Mouse (Mus musculus) brain, embryonic 18.5 days (tissue): ENCODE measurements at regions not wholly inside any gene's neighbourhood (a gene's known extent, or its start where the extent isn't known, plus 50 kb on each side); places are given as distances from the start of the nearest gene placed in this dataset.
A peak's percentile ranks its signal among the peaks of the same experiment; 100 is the strongest.

Experiments used
- DNase-seq: peaks from one replicate; pipeline ENCODE4 v3.0.0-alpha.2; 2012; ENCODE audit warnings: low read depth, low spot score

GRCm38 (mm10) chr2:94248948-94249347 lies 91.2 kb upstream of the Hsd17b12 start:
- no peak for DNase-seq

GRCm38 (mm10) chr2:94246851-94247471 lies 89.2 kb upstream of the Hsd17b12 start:
- DNase-seq = peak; percentile 83

DNA sequence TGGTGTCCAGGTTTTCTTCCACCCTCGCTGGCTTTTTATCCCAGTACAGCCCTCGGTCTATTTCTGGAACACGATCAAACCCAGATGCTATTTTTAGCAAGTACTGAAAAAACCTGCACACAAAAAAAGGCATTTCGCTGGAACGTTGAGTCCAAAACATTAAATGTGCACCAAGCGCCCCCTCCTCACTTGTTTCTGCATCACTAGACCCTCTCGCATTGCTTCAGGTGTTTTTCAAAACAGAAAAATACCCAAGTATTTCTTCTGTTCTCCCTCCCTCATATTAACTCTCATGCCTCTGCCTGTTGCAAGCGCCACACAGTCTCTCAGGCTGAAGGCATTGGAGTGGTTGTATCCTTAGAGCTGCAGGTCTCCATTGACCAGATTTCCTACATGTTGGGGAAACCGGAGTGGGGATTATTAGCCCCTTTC lies 88.4 kb upstream of the Hsd17b12 start:
- DNase-seq = no peak

DNA sequence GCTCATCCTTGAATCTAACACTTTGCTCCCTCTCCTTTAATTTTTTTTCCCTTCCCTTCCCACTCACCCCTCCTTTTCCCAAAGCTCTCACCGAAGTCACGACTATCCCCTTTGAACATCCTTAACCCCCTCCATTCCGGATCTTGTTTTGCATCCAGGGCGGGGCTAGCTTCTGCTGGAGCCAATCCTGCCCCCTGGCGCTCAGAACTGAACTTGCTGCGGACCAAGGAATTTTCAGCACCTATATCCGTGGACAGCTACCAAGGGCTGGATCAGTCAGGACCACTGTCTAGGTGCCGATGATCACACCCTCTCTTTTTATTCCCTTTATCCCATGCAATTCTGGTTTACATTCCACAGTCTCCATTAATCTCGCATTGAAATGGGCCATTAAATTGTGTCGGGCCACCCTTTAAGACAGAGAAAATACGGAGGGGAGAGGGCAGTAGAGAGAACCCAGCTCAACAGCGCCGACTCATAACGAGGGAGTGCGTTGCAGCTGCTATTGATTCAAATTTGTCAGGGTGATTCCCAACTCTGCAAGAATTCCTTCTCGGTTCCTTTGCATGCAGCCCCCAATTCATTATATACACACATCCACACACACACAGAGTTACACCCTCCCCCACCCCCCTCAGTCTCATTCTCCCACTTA lies 87.7 kb upstream of the Hsd17b12 start:
- no peak for DNase-seq

DNA sequence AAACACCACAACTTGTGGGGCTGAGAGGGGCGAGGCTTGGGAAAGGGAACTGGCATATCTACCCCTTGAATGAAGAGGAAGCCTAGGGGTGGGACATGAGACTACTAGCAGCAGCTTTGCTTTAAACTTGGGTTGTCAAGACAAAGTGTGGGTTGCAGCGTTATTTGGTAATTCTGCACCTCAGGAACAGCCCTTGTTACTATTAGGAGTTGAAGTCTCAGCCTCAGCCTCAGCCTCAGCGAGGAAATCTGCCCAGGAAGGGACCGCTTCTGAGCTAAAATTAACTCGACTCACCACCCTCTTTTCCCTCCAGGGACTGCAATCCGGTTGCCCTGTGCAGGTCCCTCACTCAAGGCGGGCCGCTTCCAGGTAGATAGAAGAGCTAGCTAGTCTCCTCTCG lies 86.4 kb upstream of the Hsd17b12 start:
- DNase-seq = no peak

- DNase-seq = no peak
Observed at GRCm38 (mm10) chr2:94243053-94243916, 85.5 kb upstream of the Hsd17b12 start.

GRCm38 (mm10) chr2:94242406-94243052 lies 84.8 kb upstream of the Hsd17b12 start:
- DNase-seq = no peak

DNA sequence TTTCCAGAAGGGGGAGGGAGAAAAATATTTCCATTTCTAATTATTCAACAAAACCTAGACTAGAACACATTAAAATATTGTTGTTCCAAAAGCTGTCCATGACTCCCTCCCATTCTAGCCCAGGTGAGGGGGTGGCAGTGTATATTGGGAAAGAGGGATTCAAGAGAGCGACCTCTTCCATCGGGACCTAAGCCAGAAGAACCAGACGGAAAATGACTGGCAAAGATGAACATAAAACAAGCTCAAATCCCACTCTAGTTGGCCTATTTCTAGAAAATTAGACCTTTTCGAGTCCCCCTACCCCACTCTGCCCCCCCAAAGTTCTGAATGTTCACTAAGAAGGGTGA lies 84.3 kb upstream of the Hsd17b12 start:
- DNase-seq = no peak

GRCm38 (mm10) chr2:94241301-94242050 lies 83.7 kb upstream of the Hsd17b12 start:
- DNase-seq = peak; percentile 76

DNA sequence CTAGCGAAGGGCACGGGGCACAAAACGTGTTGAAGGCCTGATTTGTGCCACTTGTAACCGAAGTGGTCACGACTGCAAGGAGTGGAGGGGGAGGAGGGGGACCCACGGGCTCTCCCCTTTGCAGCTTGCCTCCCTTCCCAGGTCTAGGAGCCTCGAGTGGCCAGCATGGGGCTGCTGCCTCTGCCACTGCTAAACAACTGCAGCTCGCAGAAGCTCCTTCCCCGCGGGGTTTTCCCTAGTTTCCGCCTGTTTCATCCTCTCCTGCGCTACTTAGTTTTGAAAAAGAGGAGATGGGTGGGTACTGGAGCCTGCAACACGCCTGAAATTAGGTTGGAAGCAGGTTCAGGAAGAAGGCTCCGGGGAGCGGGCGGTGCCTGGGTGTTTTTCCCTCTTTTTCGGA lies 82.6 kb upstream of the Hsd17b12 start:
- DNase-seq = no peak

DNA sequence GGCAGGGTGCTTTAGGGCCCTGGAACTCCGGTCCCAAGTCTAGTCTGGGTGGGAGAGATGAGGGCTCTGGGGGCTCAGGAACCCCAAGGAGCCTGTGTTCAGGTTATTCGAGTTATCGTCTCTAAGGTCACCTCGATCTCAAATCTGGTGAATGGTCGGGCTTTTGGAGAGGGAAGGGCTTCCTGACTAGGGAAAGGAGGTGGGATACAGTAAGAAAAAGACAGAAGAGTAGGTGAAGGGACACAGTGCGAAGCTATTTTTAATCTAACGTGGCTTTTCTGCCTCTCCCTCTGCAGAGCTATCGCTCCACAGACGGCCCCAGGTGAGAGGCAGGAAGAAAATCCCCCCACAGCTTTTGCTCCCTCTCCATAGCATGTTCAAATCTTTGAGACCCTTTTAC lies 81.8 kb upstream of the Hsd17b12 start:
- no peak for DNase-seq

- no peak for DNase-seq
Observed at GRCm38 (mm10) chr2:94236479-94236878, 78.7 kb upstream of the Hsd17b12 start.

- DNase-seq = no peak
Observed at GRCm38 (mm10) chr2:94233597-94233996, 75.8 kb upstream of the Hsd17b12 start.

DNA sequence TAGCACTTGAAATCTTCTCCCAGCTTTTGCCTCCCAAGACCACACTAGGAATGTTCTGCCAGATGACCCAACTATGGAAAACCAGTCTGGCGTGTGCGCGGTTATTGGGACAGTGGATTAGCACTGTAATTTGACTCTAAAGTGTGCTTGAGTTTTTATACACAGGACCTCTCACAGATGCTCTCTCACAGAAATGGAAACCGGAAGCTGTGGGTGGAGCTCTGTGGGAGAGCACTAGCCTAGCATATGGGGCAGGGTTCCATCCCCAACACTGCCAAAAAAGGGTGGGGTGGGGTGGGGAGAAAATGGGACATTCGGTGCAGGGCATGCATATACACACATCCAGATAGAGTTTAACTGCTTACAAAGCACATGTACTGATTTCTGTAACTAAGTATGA lies 61.7 kb upstream of the Hsd17b12 start:
- DNase-seq = no peak

DNA sequence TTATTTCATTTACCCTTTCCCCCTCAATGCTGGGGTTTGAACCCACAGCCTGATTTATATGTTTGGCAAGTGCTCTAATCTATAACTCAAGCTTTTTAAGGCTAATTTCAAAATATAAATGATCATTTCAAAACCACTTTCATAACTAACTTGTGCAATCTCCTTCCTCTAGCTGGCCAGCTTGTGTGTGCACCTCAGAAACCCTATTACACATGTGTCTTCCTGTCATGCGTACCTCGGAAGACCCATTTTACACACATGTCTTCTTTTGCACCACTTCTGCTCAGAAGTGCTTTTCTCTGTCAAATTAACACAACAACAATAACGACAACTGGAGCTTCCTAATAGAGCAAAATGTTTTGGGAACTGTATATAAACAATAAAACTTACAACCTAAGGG lies 59.7 kb upstream of the Hsd17b12 start:
- no peak for DNase-seq

GRCm38 (mm10) chr2:94215455-94215854 lies 57.7 kb upstream of the Hsd17b12 start:
- DNase-seq = no peak
